Mouse (Mus musculus) ES-Bruce4 (cell line): ENCODE results near the gene Zfp408. TPM values are rescaled to one million over a fixed set of nuclear protein-coding genes. Genes with fewer than 3 reads are reported as not detected.

ENCODE experiments used
- H3K27ac ChIP-seq: 2 replicates; pipeline ENCODE4 v1.5.1; 2012; ENCODE audit warnings: low read length, inconsistent platforms; ENCODE audit not compliant: insufficient read depth
- H3K27me3 ChIP-seq: 2 replicates; pipeline ENCODE4 v1.6.1; 2012; ENCODE audit warnings: mild to moderate bottlenecking, low read length, inconsistent platforms; ENCODE audit not compliant: control insufficient read depth, poor library complexity, insufficient read depth, severe bottlenecking
- H3K36me3 ChIP-seq: 2 replicates; pipeline ENCODE4 v1.6.1; 2012; ENCODE audit warnings: inconsistent platforms, mild to moderate bottlenecking, low read length, moderate library complexity; ENCODE audit not compliant: control insufficient read depth, poor library complexity, insufficient read depth, severe bottlenecking
- H3K4me1 ChIP-seq: one replicate; pipeline ENCODE4 v1.8.1; 2011; ENCODE audit warnings: low read length; ENCODE audit not compliant: control insufficient read depth, insufficient read depth
- H3K4me3 ChIP-seq: 2 replicates; pipeline ENCODE4 v1.5.1; 2011; ENCODE audit warnings: low read depth, mild to moderate bottlenecking, low read length
- H3K9ac ChIP-seq: 2 replicates; pipeline ENCODE4 v1.6.1; 2012; ENCODE audit warnings: low read depth, mild to moderate bottlenecking, inconsistent platforms; ENCODE audit not compliant: poor library complexity, severe bottlenecking
- H3K9me3 ChIP-seq: replicated peaks from 2 replicates; pipeline ENCODE4 v1.6.1; 2012; ENCODE audit warnings: mild to moderate bottlenecking, low read length, inconsistent platforms; ENCODE audit not compliant: control insufficient read depth, poor library complexity, insufficient read depth, severe bottlenecking
- CTCF ChIP-seq: IDR thresholded peaks from one replicate; pipeline ENCODE4 v1.8.1; 2011; ENCODE audit warnings: low read depth, low read length
- EP300 ChIP-seq: IDR thresholded peaks from 2 replicates; pipeline ENCODE4 v1.6.1; 2011; ENCODE audit warnings: low read depth, low read length; ENCODE audit not compliant: insufficient read depth
- POLR2A ChIP-seq: IDR thresholded peaks from one replicate; pipeline ENCODE4 v1.8.1; 2011; ENCODE audit warnings: low read length; ENCODE audit not compliant: insufficient read depth
- polyA plus RNA-seq: library from polyadenylated mRNA; stranded (reverse); fragments of >200 nt; gene quantifications from 2 replicates; pipeline ENCODE4 v1.2.4, GENCODE M21; 2011; ENCODE audit warnings: low read depth; ENCODE audit not compliant: missing spikeins, insufficient read depth, insufficient read length

Zfp408 gene
- polyA plus RNA-seq = 14.4 and 14.9 TPM in 2 replicates

DNA sequence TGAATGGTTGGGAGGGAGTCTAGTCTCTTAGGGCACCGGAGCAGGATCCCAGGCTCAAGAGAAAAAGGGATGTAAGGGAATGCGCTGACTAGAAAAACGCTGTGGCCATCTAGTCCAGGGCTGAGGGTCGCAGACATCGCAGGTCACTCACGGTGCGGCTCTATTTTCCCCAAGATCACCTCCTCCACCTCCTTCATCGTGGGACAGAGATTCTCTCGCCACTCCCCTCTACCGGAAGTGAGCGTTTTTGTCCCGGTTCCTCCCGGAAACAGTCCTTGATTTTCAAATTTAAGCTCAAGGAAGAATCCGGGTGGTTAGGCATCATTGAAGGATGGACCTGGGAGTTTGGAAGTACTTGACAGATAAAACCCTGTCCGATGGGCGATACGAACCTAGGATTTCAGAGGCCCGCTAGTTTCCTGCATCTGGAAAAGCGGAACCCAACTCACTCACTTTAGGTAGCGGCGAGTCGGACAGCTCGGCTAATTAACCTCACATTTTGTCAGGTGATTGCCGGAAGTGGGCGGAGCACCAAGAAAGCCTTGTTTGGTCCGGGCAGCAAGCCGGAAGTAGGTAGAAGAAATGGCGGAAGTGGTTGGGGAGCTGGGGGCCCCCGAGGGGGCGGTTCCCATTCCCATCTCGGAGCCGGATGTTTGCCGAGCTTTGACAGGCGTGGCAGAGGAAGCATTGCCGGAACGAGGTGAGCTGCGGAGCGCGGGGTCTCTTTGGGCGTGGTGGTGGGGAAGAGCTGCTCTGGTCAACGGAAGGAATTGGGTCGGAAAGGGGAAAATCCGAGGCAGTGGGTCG is at the start of gene Zfp408, which contains the start of gene Arhgap1:
Zfp408 (minus strand) TSS at position 239 of the 807 bp plus-strand sequence.
Arhgap1 (plus strand) TSS at position 308 of the 807 bp plus-strand sequence.
- Histone ChIP-seq H3K4me1 (no peaks in the 10 kb centered on the region), H3K9me3 (no peaks in the 10 kb centered on the region), H3K27me3 (no peaks in the 10 kb centered on the region), H3K9ac (peak within 1 kb of the TSS; percentile 93), H3K4me3 (peak within 1 kb of the TSS; percentile 93), H3K27ac (peak within 1 kb of the TSS; percentile 49; the same call in 1 of the 2 replicates), H3K36me3 (peaks cover 18% of the 10 kb centered on the region)
- TF ChIP-seq CTCF = no peak
- TF ChIP-seq POLR2A = peak; percentile 13

DNA sequence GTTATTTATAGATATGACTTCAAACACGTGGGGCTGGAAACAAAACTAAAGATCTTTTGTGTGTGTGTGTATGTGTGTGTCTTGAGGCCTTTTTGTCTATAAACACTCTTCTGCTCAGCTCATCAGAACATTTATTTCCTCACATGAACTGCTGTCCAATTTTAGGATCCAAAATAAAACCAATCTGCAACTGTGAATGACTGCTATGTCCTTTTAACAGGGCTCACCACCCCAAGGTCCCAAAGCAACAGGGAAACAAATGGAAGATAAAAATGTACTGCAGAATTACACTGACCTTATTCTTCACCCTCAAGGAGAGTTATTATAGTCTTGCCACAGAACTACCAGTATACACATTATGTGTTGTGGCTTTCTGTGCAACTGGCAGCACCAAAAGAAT is 49.6 kb upstream of the Zfp408 start:
- no peak for TF ChIP-seq EP300
- no peak for TF ChIP-seq CTCF
- no peak for TF ChIP-seq POLR2A
- Histone ChIP-seq H3K27ac (no peak overlapping the region), H3K9me3 (no peaks in the 10 kb centered on the region), H3K9ac (no peak overlapping the region), H3K4me3 (no peak overlapping the region), H3K4me1 (no peaks in the 10 kb centered on the region), H3K27me3 (no peaks in the 10 kb centered on the region), H3K36me3 (peaks cover 13% of the 10 kb centered on the region)

DNA sequence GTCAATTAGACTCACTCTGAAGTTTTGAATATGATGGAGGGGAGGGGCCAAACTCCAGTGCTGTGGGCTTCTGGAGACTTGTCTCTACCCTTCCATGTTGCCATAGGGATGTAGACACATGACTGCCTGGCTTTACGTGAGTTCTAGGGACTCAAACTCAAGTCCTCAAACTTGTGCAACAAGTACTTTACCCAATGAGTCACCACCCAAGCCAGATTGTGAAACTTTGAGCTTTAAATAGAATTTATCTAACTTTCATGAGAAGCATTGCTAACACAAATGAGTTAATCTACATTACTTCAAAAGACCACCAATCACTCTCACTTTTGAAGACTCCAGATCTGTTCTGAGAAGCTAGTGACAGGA is 46.6 kb upstream of the Zfp408 start:
- Histone ChIP-seq H3K4me3 (no peak overlapping the region), H3K4me1 (no peaks in the 10 kb centered on the region), H3K27me3 (no peaks in the 10 kb centered on the region), H3K9me3 (no peaks in the 10 kb centered on the region), H3K36me3 (peaks cover 22% of the 10 kb centered on the region), H3K27ac (no peak overlapping the region), H3K9ac (no peak overlapping the region)
- no peak for TF ChIP-seq CTCF
- no peak for TF ChIP-seq EP300
- no peak for TF ChIP-seq POLR2A

DNA sequence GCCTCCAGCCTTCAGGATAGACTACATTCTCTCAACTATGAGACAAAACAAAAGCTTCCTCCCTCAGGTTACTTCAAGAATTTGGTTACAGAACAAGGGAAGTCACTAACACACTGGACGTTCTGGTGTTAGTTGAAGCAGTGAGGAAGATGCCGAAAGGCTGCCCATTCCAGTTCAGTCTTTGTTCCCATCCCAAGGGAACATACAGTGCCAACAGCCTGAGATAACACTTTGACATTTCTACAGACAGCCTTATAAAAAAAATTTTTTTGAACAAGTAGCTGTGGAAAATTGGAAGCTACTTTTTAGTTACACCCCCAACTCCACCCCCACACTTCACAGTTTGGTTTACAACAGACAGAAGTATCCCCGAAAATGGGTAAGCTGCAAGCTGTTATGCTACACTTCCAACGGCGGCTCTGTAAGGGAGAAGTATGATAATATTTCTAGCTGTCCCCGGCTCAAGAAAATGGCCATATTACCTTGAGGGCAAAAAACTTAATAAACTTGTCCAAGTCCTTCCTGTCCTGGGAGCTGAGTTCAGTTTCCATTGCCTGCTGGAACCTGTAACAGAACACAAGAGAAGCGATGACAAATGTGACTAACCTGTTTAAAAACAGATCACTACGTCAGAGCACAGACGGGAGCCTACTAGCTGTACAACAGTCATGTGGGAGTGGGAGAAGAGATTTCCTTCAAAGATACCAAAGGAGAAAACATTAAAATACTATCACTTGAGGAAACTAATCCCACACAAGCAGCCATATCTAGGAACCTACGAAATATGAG is 46.0 kb upstream of the Zfp408 start:
- no peak overlapping the region for H3K9ac ChIP-seq
- H3K36me3 ChIP-seq = peaks cover 23% of the 10 kb centered on the region
- no peaks in the 10 kb centered on the region for H3K27me3 ChIP-seq
- no peak overlapping the region for H3K4me3 ChIP-seq
- no peaks in the 10 kb centered on the region for H3K9me3 ChIP-seq
- no peak overlapping the region for H3K27ac ChIP-seq
- TF ChIP-seq EP300 (no peak), POLR2A (no peak), CTCF (no peak)
- no peaks in the 10 kb centered on the region for H3K4me1 ChIP-seq

DNA sequence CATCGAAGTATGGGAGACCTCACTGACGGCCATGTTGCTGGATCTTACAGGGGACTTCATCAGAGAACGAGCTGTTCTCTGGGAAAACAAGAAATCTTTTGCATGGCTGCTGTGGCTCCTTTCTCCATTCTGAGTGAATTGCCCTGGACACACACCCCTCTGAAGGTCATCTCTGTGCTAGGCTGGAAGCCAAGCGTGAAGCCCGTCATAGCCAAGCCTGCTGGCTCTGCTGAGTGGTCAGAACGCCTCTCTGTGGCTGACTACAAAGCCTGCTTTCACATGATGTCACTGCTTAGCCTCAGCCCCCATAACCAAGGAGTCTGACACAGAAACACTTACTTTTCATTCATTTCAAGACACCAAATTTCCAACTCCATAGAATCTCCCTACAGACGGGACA is 39.9 kb upstream of the Zfp408 start:
- no peaks in the 10 kb centered on the region for H3K4me1 ChIP-seq
- no peak overlapping the region for H3K9ac ChIP-seq
- TF ChIP-seq CTCF (no peak), EP300 (no peak), POLR2A (no peak)
- no peak overlapping the region for H3K4me3 ChIP-seq
- H3K27ac ChIP-seq = no peak overlapping the region
- no peaks in the 10 kb centered on the region for H3K9me3 ChIP-seq
- no peaks in the 10 kb centered on the region for H3K27me3 ChIP-seq
- peaks cover 41% of the 10 kb centered on the region for H3K36me3 ChIP-seq
